Mouse (Mus musculus) cerebellum, adult 18-20 months (tissue): Measurements from ENCODE around the gene Adam4.
A peak's percentile ranks its signal among the peaks of the same experiment; 100 is the strongest.
"Not testable (repeated sequence)": the region's sequence is repeated elsewhere in the genome, so short reads cannot be mapped to it uniquely, and the experiment has no call there.

Experiments used
- DNase-seq, 2 experiments: peaks; one replicate each; pipeline ENCODE4 v3.0.0; 2021

Gene Adam4

DNA sequence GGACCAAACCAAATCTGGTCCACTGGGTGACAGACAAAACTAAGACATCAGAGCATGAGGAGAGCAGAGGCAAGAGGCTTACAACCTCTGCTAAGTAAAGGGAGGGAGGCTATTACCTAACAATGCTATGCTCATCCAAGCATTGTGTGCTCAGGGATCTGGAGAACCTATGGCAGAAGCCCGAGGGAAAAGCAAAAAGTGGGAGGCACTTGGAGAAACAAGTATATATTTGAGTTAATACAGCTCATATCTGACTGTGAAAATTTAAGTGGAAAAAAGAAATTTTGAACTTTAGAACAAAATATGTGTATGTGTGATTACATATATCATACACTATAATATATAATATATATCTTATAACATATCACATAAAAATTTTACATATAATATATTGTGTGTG lies at the start of gene Adam4:
Gene Adam4, minus strand, starts transcription at position 101 of the 400 bp plus-strand sequence.
- no peak for DNase-seq

DNA sequence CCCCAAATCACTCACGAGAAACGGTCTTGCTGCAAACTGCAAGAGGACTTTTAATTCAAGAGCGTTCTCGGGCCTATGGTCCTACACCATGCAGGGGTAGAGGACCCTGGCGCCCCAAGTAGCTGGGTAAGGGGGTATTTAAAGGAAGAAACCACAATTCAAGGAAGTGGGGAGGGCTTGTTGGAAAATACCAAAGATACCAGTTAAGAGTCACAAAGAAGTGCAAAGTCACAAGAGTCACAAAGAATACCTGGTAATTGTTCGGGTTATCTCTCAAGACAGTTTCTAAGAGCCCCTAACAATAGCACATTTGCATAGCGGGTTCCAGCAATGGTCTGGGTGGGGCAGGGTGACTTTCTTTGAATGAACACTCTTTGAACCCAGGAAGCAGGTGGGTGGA lies 37.3 kb upstream of the Adam4 start:
- not testable (repeated sequence) for DNase-seq

DNA sequence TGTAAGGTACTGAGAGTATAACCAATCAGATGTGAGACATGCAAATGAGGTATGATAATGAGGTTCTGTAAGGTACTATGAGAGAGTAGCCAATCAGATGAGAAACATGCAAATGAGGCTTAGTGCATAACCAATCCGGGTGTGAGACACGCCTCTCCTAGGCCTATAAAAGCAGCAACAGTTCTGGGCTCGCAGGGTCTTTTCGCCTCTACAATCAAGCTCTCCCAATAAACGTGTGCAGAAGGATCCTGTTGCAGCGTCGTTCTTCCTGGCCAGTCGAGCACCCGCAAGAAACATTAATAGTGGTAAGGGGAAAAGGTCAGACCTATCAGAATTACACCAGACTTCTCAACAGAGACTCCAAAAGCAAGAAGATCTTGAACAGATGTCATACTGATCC lies 17.2 kb upstream of the Adam4 start:
- DNase-seq = not testable (repeated sequence)

DNA sequence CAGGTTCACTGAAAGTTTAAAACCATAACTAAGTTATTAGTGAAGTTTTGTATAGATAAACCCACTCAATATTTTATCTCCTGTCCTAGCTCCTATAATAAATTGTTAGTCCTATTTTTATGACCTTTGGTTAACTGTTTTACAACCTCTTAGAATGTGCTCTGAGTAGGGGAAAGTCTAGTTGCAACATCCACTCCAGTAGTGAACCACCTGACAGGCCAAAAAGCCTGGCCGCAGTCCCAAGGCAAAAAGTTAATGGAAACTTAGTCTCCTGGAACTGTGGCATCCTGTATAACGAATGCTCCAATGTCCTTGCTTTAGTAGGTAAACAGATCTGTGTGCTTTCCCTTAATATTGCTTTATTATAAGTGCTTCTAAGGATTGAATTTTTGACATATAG lies 13.0 kb upstream of the Adam4 start:
- DNase-seq = not testable (repeated sequence)

DNA sequence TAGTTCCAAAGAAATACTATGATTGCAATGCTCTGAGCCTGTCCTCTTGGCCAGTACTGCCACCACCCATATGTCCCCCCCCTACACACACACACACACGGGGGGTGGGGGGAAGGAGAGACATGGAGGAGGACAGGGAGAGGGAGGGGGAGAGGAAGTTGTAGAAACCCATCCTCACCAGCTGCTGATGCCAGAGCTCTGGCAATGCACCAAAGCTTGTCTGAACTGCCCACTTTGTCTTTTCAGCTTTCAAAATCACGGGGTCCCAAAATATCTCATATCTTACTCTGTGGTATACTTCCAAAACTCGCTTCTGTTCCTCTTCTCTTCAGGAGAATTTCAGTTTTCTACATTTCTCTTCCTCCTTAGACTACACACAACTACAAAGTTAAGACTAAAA lies 8.5 kb downstream of the Adam4 start:
- DNase-seq = no peak

DNA sequence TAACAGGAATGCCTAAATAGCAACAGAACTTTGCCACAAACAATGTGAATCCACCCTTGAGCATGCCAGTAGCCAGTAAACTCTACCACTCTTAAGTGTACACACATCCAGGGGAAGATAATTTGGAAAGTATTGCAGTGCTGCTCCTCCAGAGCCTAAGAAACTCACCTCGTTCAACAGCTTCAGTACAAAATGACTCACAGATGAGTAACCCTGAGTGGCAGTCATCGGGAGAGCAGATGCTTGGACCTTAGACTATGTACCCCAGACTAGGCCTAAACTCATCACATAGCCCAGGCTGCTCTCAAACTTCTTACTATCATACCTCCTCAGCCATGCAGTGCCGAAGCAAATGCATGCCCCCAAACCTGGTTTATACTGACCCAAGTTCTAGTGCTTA lies 12.8 kb downstream of the Adam4 start:
- DNase-seq = no peak

DNA sequence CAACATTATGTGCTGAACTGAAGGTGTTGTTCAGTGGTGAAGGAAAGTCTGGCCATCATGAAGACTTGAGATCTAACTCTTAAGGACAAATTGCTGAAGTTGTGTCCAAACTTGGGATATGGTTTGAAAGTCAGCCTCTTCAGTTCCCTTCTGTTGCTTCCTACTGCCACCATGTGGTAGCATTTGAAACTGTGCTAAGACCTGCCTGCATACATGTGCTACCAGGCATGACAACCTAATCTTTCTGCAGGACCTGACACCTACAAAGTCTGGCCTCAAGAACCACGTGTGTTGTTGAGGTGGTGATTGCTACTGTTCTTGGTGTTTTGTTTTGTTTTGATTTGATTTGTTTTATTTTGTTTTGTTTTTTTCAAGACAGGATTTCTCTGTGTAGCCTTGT lies 19.6 kb downstream of the Adam4 start:
- DNase-seq = peak; percentile 81 to 83

DNA sequence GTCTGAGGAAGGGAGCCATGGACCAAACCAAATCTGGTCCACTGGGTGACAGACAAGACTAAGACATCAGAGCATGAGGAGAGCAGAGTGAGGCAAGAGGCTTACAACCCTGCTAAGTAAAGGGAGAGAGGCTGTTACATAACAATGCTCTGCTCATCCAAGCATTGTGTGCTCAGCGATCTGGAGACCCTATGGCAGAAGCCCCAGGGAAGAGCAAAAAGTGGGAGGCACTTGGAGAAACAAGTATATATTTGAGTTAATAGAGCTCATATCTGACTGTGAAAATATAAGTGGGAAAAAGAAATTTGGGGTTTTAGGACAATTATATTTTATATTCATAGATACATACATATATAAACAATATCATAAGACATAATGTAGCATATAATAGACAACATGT lies 42.4 kb downstream of the Adam4 start, which contains the start of gene Gm4787:
Gene Gm4787, minus strand, starts transcription at position 101 of the 400 bp plus-strand sequence.
- not testable (repeated sequence) for DNase-seq
